Mouse (Mus musculus): ENCODE results near the gene Zbtb45.

GRCm38 (mm10) chr7:13032541-13032940, 22.7 kb upstream of the Zbtb45 start:
- TF ChIP-seq CTCF (IDR thresholded peaks at IDR 0.05): no peak
- TF ChIP-seq POLR2A (IDR thresholded peaks at IDR 0.05; ENCODE audit: insufficient read depth, low read depth, low read length): no peak
- TF ChIP-seq EP300 (IDR thresholded peaks at IDR 0.05; ENCODE audit: insufficient read depth, low read depth, low read length): no peak
